Mouse (Mus musculus) liver, embryonic 12.5 days (tissue): ENCODE results near the gene Sept6. TPM values are rescaled to one million over a fixed set of nuclear protein-coding genes. Genes with fewer than 3 reads are reported as not detected.
"Not testable (repeated sequence)": the region's sequence is repeated elsewhere in the genome, so short reads cannot be mapped to it uniquely, and the experiment has no call there.

Source experiments
- ATAC-seq: fragments of 200-750 bp; cut with Nextera tagmentation; 2 replicates; pipeline ENCODE4 v1.8.0; 2017; ENCODE audit warnings: moderate number of reproducible peaks, mild to moderate bottlenecking, moderate library complexity
- H3K27ac ChIP-seq: fragments of 300-500 bp; sonication (generic); 2 replicates; pipeline ENCODE4 v1.5.1; 2016; ENCODE audit warnings: mild to moderate bottlenecking
- H3K27me3 ChIP-seq: fragments of 300-500 bp; sonication (generic); replicated peaks from 2 replicates; pipeline ENCODE4 v1.6.1; 2016; ENCODE audit warnings: mild to moderate bottlenecking, moderate library complexity
- H3K36me3 ChIP-seq: fragments of 300-500 bp; sonication (generic); 2 replicates; pipeline ENCODE4 v1.6.1; 2016; ENCODE audit warnings: mild to moderate bottlenecking, moderate library complexity
- H3K4me1 ChIP-seq: fragments of 300-500 bp; sonication (generic); 2 replicates; pipeline ENCODE4 v1.6.1; 2016
- H3K4me2 ChIP-seq: fragments of 300-500 bp; sonication (generic); 2 replicates; pipeline ENCODE4 v1.6.1; 2016; ENCODE audit warnings: mild to moderate bottlenecking, moderate library complexity
- H3K4me3 ChIP-seq: fragments of 300-500 bp; sonication (generic); 2 replicates; pipeline ENCODE4 v1.5.1; 2016; ENCODE audit warnings: mild to moderate bottlenecking, moderate library complexity
- H3K9ac ChIP-seq: fragments of 300-500 bp; sonication (generic); 2 replicates; pipeline ENCODE4 v1.6.1; 2016; ENCODE audit warnings: mild to moderate bottlenecking, moderate library complexity
- H3K9me3 ChIP-seq: fragments of 300-500 bp; sonication (generic); replicated peaks from 2 replicates; pipeline ENCODE4 v1.6.1; 2016; ENCODE audit warnings: mild to moderate bottlenecking, moderate library complexity
- WGBS: fragments of 180-500 bp; shearing (Covaris S2); methylation state at CpG from one replicate; pipeline ENCODE4 v1.1.7; 2016; ENCODE audit not compliant: insufficient replicate concordance; 5-methylcytosine and 5-hydroxymethylcytosine counted together
- polyA plus RNA-seq: library from polyadenylated mRNA; unstranded; fragments of >200 nt; fragmentation: Nextera tagmentation; extraction: Ambion mirVana; gene quantifications from 2 replicates; pipeline ENCODE4 v1.2.1, GENCODE M21; 2016

The Sept6 gene
- polyA plus RNA-seq, 1 experiment from 2014 or later: 6.2 TPM

DNA sequence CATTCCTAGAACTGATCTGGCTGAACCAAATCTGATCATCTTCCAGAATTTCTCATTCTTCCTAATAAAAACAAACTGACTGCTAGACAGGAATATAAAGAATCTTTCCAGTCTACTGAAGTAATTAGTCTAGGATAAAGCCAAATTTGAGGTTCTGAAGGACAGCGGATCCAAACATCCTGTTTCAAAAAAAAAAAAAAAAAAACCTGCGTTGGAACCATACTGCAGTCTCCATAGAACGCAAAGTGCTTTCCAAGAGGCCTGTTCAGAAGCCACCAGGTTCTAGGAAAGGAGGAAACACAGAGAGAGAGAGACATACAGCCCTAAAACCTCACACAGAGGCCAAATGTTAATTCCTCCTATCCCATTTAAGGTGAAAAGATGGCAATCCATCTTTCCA is 89.9 kb downstream of the Sept6 start:
- peak overlapping the region; percentile 78 for H3K9ac ChIP-seq
- H3K4me2 ChIP-seq: peak overlapping the region; percentile 80
- ATAC-seq: no peak
- WGBS: 42% methylated on average over 3 of the region's 3 CpGs
- H3K36me3 ChIP-seq: no peaks in the 10 kb centered on the region
- H3K27ac ChIP-seq: no peak overlapping the region
- H3K9me3 ChIP-seq: no peaks in the 10 kb centered on the region
- peaks cover 15% of the 10 kb centered on the region; the same call in 1 of the 2 replicates for H3K4me1 ChIP-seq
- H3K4me3 ChIP-seq: peak overlapping the region; percentile 70
- H3K27me3 ChIP-seq: no peaks in the 10 kb centered on the region

DNA sequence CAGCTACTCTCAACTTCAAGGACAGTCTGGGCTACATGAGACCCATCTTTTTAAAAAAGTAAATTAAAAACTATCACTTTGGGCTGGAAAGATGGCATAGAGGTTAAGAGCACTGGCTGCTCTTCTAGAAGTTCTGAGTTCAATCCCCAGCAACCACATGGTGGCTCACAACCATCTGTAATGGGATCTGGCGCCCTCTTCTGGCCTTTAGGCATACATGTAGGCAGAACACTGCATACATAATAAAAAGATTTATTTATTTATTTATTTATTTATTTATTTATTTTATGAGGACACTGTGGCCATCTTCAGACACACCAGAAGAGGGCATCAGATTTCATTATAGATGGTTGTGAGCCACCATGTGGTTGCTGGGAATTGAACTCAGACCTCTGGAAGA is 92.7 kb downstream of the Sept6 start:
- not testable (repeated sequence) for H3K27me3 ChIP-seq, H3K36me3 ChIP-seq, H3K9me3 ChIP-seq, ATAC-seq, H3K4me3 ChIP-seq, H3K27ac ChIP-seq, H3K9ac ChIP-seq, H3K4me2 ChIP-seq
- WGBS: 19% methylated on average over 1 of the region's 1 CpGs
- H3K4me1 ChIP-seq: peaks cover 15% of the 10 kb centered on the region; the same call in 1 of the 2 replicates

DNA sequence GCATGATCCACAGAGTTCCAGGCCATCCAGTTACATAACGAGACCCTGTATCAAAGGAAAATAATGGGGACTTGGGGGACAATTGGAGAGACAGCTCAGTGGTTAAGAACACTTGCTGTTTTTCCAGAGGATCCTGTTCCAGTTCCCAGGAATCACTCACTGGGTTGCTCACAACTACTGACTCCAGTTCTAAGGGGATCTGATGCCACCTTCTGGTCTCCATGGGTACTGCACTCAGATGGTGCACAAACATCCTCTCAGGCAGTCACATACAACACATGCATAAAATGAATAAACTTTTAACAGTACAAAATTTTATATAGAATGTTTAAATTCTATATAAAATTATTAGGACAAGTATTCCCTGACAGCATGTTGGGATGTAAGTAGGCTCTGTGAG is 106.9 kb downstream of the Sept6 start:
- Histone ChIP-seq H3K4me3 (no peak overlapping the region), H3K27me3 (no peaks in the 10 kb centered on the region), H3K36me3 (peaks cover 52% of the 10 kb centered on the region), H3K9ac (no peak overlapping the region), H3K4me2 (no peak overlapping the region), H3K4me1 (no peaks in the 10 kb centered on the region), H3K9me3 (no peaks in the 10 kb centered on the region), H3K27ac (no peak overlapping the region)
- ATAC-seq: no peak
- 74% methylated on average over 1 of the region's 1 CpGs for WGBS

DNA sequence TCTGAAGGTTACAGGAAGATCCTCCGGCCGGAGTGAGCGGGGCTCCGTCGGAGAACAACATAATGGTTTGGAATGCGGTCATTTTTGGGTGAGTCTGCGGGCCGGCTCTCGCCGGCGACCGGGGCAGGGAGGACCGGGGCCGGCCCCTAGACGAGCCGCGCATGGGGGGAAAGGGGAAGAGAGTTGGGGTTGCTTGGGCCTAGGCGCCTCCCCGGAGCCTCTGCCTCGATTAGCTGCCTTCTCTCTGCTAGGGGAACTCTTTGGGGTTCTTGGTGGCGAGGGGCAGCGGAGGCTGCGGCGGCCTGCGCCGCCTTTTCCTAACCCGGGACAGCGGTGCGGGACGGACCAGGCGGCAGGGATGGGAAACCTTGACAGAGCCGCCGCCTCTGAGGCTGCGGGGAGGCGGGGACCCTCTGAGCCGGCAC is 116.9 kb downstream of the Sept6 start:
- peak overlapping the region; percentile 79 for H3K4me2 ChIP-seq
- ATAC-seq: peak; percentile 40
- peaks cover 5% of the 10 kb centered on the region for H3K36me3 ChIP-seq
- 9% methylated on average over 34 of the region's 36 CpGs for WGBS
- H3K27me3 ChIP-seq: peaks cover 6% of the 10 kb centered on the region; the same call in 1 of the 2 replicates
- peak overlapping the region; percentile 78 for H3K27ac ChIP-seq
- peak overlapping the region; percentile 82 for H3K4me3 ChIP-seq
- peak overlapping the region; percentile 91 for H3K9ac ChIP-seq
- peaks cover 12% of the 10 kb centered on the region; the same call in 1 of the 2 replicates for H3K4me1 ChIP-seq
- no peaks in the 10 kb centered on the region for H3K9me3 ChIP-seq

DNA sequence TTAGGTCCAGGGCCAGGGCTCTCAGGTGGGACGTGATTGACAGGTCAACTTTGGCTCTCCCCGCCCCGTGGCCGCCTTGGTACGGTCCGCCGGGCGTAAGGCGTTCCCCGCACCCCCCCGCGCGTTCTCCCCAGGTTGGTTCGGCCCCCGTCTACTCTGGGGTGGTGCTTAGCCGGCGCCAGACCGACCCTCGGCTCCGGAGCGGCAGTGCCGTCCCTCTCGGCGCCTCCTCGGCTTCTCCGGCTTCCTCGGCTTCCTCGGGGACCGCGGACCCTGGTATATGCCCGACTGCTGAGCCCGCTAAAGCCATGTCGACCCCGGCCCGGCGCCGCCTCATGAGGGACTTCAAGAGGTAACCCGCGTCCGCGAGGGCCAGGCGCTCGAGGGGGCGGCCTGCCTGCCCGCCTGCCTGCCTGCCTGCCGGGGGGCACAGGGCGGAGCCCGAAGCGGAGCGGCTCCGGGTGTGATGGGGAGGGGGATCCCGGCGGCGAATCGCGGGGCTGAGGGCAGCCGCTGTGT is 117.4 kb downstream of the Sept6 start:
- H3K9ac ChIP-seq: peak overlapping the region; percentile 91
- peaks cover 6% of the 10 kb centered on the region; the same call in 1 of the 2 replicates for H3K27me3 ChIP-seq
- H3K27ac ChIP-seq: peak overlapping the region; percentile 78
- 7% methylated on average over 56 of the region's 57 CpGs for WGBS
- ATAC-seq: peak; percentile 95
- peak overlapping the region; percentile 82 for H3K4me3 ChIP-seq
- peaks cover 12% of the 10 kb centered on the region; the same call in 1 of the 2 replicates for H3K4me1 ChIP-seq
- H3K4me2 ChIP-seq: peak overlapping the region; percentile 79
- H3K36me3 ChIP-seq: peaks cover 5% of the 10 kb centered on the region
- H3K9me3 ChIP-seq: no peaks in the 10 kb centered on the region

DNA sequence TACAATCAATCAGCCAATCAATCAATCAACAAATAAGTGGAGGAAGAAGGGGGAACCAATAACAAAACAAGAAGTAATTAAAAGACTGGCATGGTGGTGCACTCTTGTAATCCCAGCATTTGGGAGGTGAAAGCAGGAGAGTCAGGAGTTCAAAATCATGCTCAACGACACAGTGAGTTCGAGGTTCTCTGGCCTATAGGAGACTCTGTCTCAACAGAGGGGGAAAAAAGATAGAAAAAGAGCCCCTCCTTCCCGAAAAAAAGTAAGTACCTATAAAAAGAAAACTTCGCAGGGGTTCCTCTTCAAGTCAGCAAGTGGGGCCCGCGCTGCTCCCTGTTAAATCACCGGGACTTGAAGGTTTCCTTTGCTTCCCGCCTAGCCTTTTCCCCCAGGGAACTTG is 117.8 kb downstream of the Sept6 start, which contains the start of the genes Ube2a and C330007P06Rik:
TSS of gene Ube2a (plus strand) at position 136 of the 400 bp plus-strand sequence.
TSS of gene C330007P06Rik (minus strand) at position 347 of the 400 bp plus-strand sequence.
- H3K9me3 ChIP-seq: no peaks in the 10 kb centered on the region
- 5% methylated on average over 8 of the region's 8 CpGs for WGBS
- peak within 1 kb of the TSS; percentile 82 for H3K4me3 ChIP-seq
- H3K4me2 ChIP-seq: peak within 1 kb of the TSS; percentile 79
- peak within 1 kb of the TSS; percentile 78 for H3K27ac ChIP-seq
- H3K27me3 ChIP-seq: peaks cover 6% of the 10 kb centered on the region; the same call in 1 of the 2 replicates
- peaks cover 12% of the 10 kb centered on the region; the same call in 1 of the 2 replicates for H3K4me1 ChIP-seq
- peak; percentile 16; the same call in 1 of the 2 replicates for ATAC-seq
- H3K9ac ChIP-seq: peak within 1 kb of the TSS; percentile 91
- H3K36me3 ChIP-seq: peaks cover 5% of the 10 kb centered on the region; the same call in 1 of the 2 replicates

DNA sequence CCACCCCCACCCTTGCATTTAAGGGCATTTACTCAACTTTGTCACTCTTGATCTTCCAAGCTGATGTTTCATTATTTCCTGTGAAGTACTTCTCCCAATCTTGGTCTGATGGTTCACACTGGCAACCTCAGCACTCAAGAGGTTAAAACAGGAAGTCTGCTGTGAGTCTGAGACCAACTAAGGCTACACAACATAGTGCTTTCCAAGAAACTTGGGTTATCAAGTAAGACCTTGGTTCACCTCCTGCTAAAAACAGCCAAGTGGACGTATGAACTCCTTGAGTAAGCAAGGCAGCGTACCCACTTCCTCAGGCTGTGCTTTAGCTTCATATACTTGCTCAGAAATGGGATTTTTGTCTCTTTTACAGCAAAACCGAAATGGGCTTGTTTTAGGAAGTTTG is 121.2 kb downstream of the Sept6 start:
- WGBS: 36% methylated on average over 3 of the region's 3 CpGs
- H3K27ac ChIP-seq: no peak overlapping the region
- H3K4me3 ChIP-seq: no peak overlapping the region
- H3K9me3 ChIP-seq: no peaks in the 10 kb centered on the region
- H3K36me3 ChIP-seq: no peaks in the 10 kb centered on the region
- H3K9ac ChIP-seq: no peak overlapping the region
- peaks cover 6% of the 10 kb centered on the region; the same call in 1 of the 2 replicates for H3K27me3 ChIP-seq
- H3K4me1 ChIP-seq: peaks cover 8% of the 10 kb centered on the region; the same call in 1 of the 2 replicates
- H3K4me2 ChIP-seq: no peak overlapping the region
- ATAC-seq: no peak

DNA sequence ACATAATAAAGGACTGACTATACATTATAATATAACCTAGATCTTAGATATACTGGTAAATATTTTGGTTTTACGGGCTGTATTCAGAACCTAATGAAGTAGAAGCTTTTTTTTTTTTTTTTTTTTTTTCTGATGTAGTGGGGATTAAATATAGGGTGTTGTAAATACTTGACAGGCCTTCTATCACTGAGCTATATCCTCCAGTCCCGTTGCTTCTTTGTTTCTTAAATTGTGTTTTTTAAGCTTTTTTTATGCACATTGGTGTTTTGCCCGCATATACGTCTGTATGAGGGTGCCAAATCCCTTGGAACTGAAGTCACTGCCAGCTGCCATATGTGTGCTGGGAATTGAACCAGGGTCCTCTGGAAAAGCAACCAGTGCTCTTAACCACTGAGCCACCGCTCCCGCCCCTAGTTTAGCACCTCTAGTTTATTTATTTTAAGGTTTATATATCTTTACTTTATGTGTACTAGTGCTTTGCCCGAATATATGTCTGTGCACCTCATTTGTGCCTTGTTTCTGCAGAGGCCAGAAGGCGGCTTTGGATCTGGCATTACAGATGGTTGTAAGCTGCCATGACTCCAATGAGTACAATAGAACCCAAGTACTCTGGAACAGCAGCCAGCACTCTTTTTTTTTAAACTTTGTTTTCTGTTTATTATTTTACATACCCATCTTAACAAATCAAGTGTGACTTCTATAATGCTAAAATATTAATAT is 126.8 kb downstream of the Sept6 start:
- WGBS: 47% methylated on average over 8 of the region's 8 CpGs

DNA sequence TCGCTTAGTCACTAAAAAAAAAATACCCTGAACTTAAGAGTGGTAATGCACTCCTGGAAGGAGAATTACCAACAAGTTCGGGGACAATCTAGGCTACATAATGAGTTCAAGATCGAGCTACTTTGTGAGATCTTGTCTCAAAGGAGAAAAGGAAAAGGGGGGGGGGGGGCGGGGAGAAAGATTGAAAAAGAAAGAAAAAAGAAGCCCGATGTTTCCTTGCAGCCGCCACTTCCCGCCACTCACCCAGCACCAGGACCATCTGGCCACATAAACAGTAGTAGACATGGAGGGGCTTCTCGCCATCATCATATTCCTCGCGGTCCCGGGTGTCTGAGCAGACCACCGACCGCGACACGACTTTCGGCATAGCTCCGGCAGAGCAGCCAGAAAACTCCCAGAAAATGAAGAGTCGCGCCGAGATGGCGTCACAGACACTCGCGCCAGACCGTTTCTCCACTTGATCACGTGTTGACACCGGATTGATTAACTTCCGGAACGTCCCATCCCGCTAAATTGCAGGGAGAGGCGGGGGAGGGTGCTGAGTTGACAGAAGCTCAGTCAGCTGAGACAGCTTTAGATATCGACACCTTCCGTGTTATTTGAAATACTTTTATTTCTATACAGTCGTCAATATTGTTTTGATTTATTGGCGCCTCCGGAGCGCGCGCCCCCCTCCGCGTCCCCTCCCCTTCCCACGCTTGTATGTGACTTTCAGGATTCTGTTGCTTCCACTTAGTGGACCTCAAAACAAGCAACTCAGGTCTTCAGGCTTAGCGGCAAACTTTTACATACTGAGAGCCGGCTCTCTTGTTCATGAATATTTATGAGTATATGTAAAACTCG is 127.6 kb downstream of the Sept6 start:
- Histone ChIP-seq H3K4me3 (peak overlapping the region; percentile 64), H3K27me3 (no peaks in the 10 kb centered on the region), H3K36me3 (0 out of 2 replicates have a peak, but pooled peaks cover 4% of the 10 kb centered on the region), H3K9me3 (no peaks in the 10 kb centered on the region), H3K4me2 (peak overlapping the region; percentile 68), H3K9ac (peak overlapping the region; percentile 66), H3K27ac (peak overlapping the region; percentile 80), H3K4me1 (peaks cover 11% of the 10 kb centered on the region)
- WGBS: 7% methylated on average over 43 of the region's 44 CpGs
- peak; percentile 88 for ATAC-seq

More for the DNA sequence above, 126.8 kb downstream of the Sept6 start:
- H3K27me3 ChIP-seq: no peaks in the 10 kb centered on the region
- H3K36me3 ChIP-seq: 0 out of 2 replicates have a peak, but pooled peaks cover 4% of the 10 kb centered on the region
- peaks cover 11% of the 10 kb centered on the region for H3K4me1 ChIP-seq
- H3K9ac ChIP-seq: peak overlapping the region; percentile 66; the same call in 1 of the 2 replicates
- H3K4me3 ChIP-seq: peak overlapping the region; percentile 64
- 0 out of 2 replicates have a peak, but pooled peaks have one; percentile 11 for ATAC-seq
- H3K27ac ChIP-seq: peak overlapping the region; percentile 80; the same call in 1 of the 2 replicates
- peak overlapping the region; percentile 68 for H3K4me2 ChIP-seq
- H3K9me3 ChIP-seq: no peaks in the 10 kb centered on the region
